In the genomic region with DNA sequence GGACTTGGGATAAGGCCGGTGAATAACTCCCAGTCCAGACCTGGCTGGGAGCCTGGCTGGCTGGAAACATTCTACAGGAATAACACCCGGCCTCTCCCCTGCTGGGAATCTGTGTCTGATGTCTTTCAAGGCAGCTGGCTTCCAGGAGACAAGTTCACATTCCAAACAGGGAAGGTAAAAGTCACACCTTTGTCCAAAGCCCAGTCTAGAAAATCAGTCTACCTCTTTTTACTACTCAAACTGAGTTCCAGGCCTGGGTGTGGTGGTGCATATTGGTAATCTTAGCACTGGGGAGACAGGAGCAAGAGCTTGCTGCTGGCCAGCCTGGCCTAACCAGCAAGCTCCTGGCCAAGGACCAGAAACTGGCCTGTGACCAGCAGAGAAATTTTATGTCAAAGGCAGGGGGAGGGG, we compare ENCODE assay signal across 16 mouse cellular contexts. TPM values are rescaled to one million over a fixed set of nuclear protein-coding genes. Genes with fewer than 3 reads are reported as not detected.
DNase-seq lines count a peak whose midpoint lies in the region; ATAC-seq and TF ChIP-seq lines count a peak whose summit lies in the region.
"Had no signal": no experiment of that assay in that cellular context is flagged by ENCODE, and none has a peak within 500 bp of the region (broad histone marks: within the 10 kb centered on the region; RNA-seq: fewer than 3 reads in every experiment).

No protein-coding gene starts in this region.

- no peak for TF ChIP-seq POLR2A in lung, adult 2 months (IDR thresholded peaks at IDR 0.05; ENCODE audit: borderline replicate concordance, extremely low read depth, low read depth, low read length)
- TF ChIP-seq POLR2A in cerebellum, adult 2 months (IDR thresholded peaks at IDR 0.05; ENCODE audit: borderline replicate concordance, insufficient read depth, low read length): no peak

- no peak for TF ChIP-seq EP300 in lung, postnatal 0 days (IDR thresholded peaks at IDR 0.05)

- TF ChIP-seq CTCF in lung, postnatal 0 days (IDR thresholded peaks at IDR 0.05): no peak
- TF ChIP-seq CTCF in lung, adult 2 months (IDR thresholded peaks at IDR 0.05; ENCODE audit: insufficient read depth, low read length): no peak
- no peak for TF ChIP-seq CTCF in cerebellum, adult 2 months (IDR thresholded peaks at IDR 0.05; ENCODE audit: borderline replicate concordance, insufficient read depth, low read depth, low read length)

- no peaks in the 10 kb centered on the region for H3K27me3 ChIP-seq in lung, postnatal 0 days (replicated peaks; ENCODE audit: insufficient read depth, low read length)
- H3K27me3 ChIP-seq in cerebellum, adult 2 months (ENCODE audit: control insufficient read depth, insufficient read depth, low read length): no peaks in the 10 kb centered on the region
- H3K27me3 ChIP-seq in stomach, embryonic 15.5 days (replicated peaks): no peaks in the 10 kb centered on the region
- H3K27me3 ChIP-seq: forebrain, embryonic 13.5 days had no signal

- H3K4me1 ChIP-seq in lung, postnatal 0 days (ENCODE audit: insufficient read depth, low read depth, low read length): no peaks in the 10 kb centered on the region
- no peaks in the 10 kb centered on the region for H3K4me1 ChIP-seq in lung, adult 2 months (ENCODE audit: control insufficient read depth, insufficient read depth, low read length)
- H3K4me1 ChIP-seq in cerebellum, adult 2 months (ENCODE audit: control insufficient read depth, insufficient read depth, low read length): peaks cover 28% of the 10 kb centered on the region
- H3K4me1 ChIP-seq in stomach, embryonic 15.5 days: no peaks in the 10 kb centered on the region
- H3K4me1 ChIP-seq: forebrain, embryonic 13.5 days; liver, embryonic 15.5 days had no signal

- H3K4me2 ChIP-seq in lung, postnatal 0 days (replicated peaks; ENCODE audit: low read depth, low read length): no peak overlapping the region
- H3K4me2 ChIP-seq in stomach, embryonic 15.5 days: no peak overlapping the region
- H3K4me2 ChIP-seq: forebrain, embryonic 13.5 days; liver, embryonic 15.5 days had no signal

- no peak overlapping the region for H3K27ac ChIP-seq in lung, postnatal 0 days (ENCODE audit: low read length)
- no peak overlapping the region for H3K27ac ChIP-seq in cerebellum, adult 2 months (ENCODE audit: insufficient read depth, low read length)
- H3K27ac ChIP-seq in stomach, embryonic 15.5 days: 0 out of 2 replicates have a peak overlapping the region, but pooled peaks have one; percentile 26
- H3K27ac ChIP-seq: forebrain, embryonic 13.5 days; liver, embryonic 15.5 days; midbrain, embryonic 10.5 days had no signal

- DNase-seq in lung, postnatal 0 days (ENCODE audit: low spot score): peak; percentile 22
- DNase-seq in lung, adult 2 months: no peak
- DNase-seq in cerebellum, adult 2 months: peak; percentile 79 to 83
- DNase-seq in gastrocnemius, postnatal 14 days: peak; percentile 48
- no peak for DNase-seq in thymus, adult 18-20 months
- no peak for DNase-seq in right cerebral cortex, postnatal 4 days
- DNase-seq: adrenal gland, postnatal 36 days; embryo, embryonic 11 days; kidney, adult 9 months; layer of hippocampus, postnatal 36 days had no signal

- intact Hi-C loops in gastrocnemius, postnatal 14 days (cut with DNase I; ENCODE audit: low total_unique reads): no loop called here

- WGBS in lung, postnatal 0 days: 18% methylated on average over 2 of the region's 2 CpGs
- WGBS in lung, adult 2 months: 32% methylated on average over 2 of the region's 2 CpGs
- WGBS in cerebellum, adult 2 months: 5% methylated on average over 2 of the region's 2 CpGs
- 34% methylated on average over 2 of the region's 2 CpGs for WGBS in stomach, embryonic 15.5 days

- no peak overlapping the region for H3K4me3 ChIP-seq in lung, postnatal 0 days (ENCODE audit: low read depth, low read length)
- H3K4me3 ChIP-seq in lung, adult 2 months (replicated peaks; ENCODE audit: extremely low read depth, low read depth, low read length): no peak overlapping the region
- no peak overlapping the region for H3K4me3 ChIP-seq in cerebellum, adult 2 months (replicated peaks; ENCODE audit: insufficient read depth, low read depth, low read length)
- H3K4me3 ChIP-seq in stomach, embryonic 15.5 days (replicated peaks): no peak overlapping the region
- H3K4me3 ChIP-seq: forebrain, embryonic 13.5 days; liver, embryonic 15.5 days; midbrain, embryonic 10.5 days had no signal

- no peaks in the 10 kb centered on the region for H3K36me3 ChIP-seq in lung, postnatal 0 days (ENCODE audit: insufficient read depth, low read length)
- H3K36me3 ChIP-seq in stomach, embryonic 15.5 days: no peaks in the 10 kb centered on the region
- H3K36me3 ChIP-seq: liver, embryonic 15.5 days; midbrain, embryonic 10.5 days had no signal

- H3K9ac ChIP-seq in lung, postnatal 0 days (replicated peaks; ENCODE audit: low read depth): no peak overlapping the region
- no peak overlapping the region for H3K9ac ChIP-seq in stomach, embryonic 15.5 days
- H3K9ac ChIP-seq: forebrain, embryonic 13.5 days; liver, embryonic 15.5 days had no signal

- no peaks in the 10 kb centered on the region for H3K9me3 ChIP-seq in lung, postnatal 0 days (ENCODE audit: low read length)
- no peaks in the 10 kb centered on the region for H3K9me3 ChIP-seq in stomach, embryonic 15.5 days
- H3K9me3 ChIP-seq: forebrain, embryonic 13.5 days; liver, embryonic 15.5 days; midbrain, embryonic 10.5 days had no signal

- ATAC-seq in lung, postnatal 0 days: peak; percentile 32; the same call in 1 of the 2 replicates
- ATAC-seq in stomach, embryonic 15.5 days (ENCODE audit: insufficient read depth, low FRiP score, low read depth): no peak
- ATAC-seq: forebrain, embryonic 13.5 days had no signal

RNA-seq across cellular contexts. Expression of gene Fxyd6, which starts 7.9 kb away (rescaled TPM):
- polyA plus RNA-seq in lung, postnatal 0 days (2015; fragmentation: Nextera tagmentation; extraction: Ambion mirVana): 13.4 and 13.5 TPM in 2 replicates
- polyA plus RNA-seq in lung, adult 2 months (2012; rRNA removed): 19.8 and 31.7 TPM in 2 replicates
- 104 and 107 TPM in 2 replicates for polyA plus RNA-seq in cerebellum, adult 2 months (2012; rRNA removed)
- 10 to 100 TPM; 36.6 to 44.5 TPM for total RNA-seq in gastrocnemius, postnatal 14 days (2021)
- 63.8 and 69.3 TPM in 2 replicates for polyA plus RNA-seq in stomach, embryonic 15.5 days (2015; fragmentation: Nextera tagmentation; extraction: Ambion mirVana)
- total RNA-seq: MEL had no signal

RNA-seq across cellular contexts. Expression of gene Fxyd2, which starts 37.4 kb away (rescaled TPM):
- polyA plus RNA-seq in lung, postnatal 0 days (2015; fragmentation: Nextera tagmentation; extraction: Ambion mirVana): 1.2 and 1.5 TPM in 2 replicates
- polyA plus RNA-seq in lung, adult 2 months (2012; rRNA removed): 8.5 and 8.8 TPM in 2 replicates
- polyA plus RNA-seq in cerebellum, adult 2 months (2012; rRNA removed): 2.1 and 3.1 TPM in 2 replicates
- 1 to 10 TPM; 1.4 to 1.5 TPM for total RNA-seq in gastrocnemius, postnatal 14 days (2021)
- 2.6 and 3.1 TPM in 2 replicates for polyA plus RNA-seq in stomach, embryonic 15.5 days (2015; fragmentation: Nextera tagmentation; extraction: Ambion mirVana)
- total RNA-seq: MEL had no signal

RNA-seq across cellular contexts. Expression of gene Tmprss13, which starts 43.2 kb away (rescaled TPM):
- polyA plus RNA-seq in lung, postnatal 0 days (2015; fragmentation: Nextera tagmentation; extraction: Ambion mirVana): 0.83 and 0.86 TPM in 2 replicates
- polyA plus RNA-seq in lung, adult 2 months (2012; rRNA removed): 1.1 and 6.6 TPM in 2 replicates
- polyA plus RNA-seq in cerebellum, adult 2 months (2012; rRNA removed): not detected in 2 replicates
- total RNA-seq in gastrocnemius, postnatal 14 days (2021): under 1 TPM; 0.06 to 0.18 TPM
- polyA plus RNA-seq in stomach, embryonic 15.5 days (2015; fragmentation: Nextera tagmentation; extraction: Ambion mirVana): 3.4 and 6.0 TPM in 2 replicates
- total RNA-seq: layer of hippocampus, postnatal 36 days; MEL had no signal
- polyA plus RNA-seq: forebrain, embryonic 13.5 days; liver, embryonic 15.5 days; neural tube, embryonic 11.5 days had no signal

Comparison
In these comparisons a context has a peak if more than half of its experiments do, and no peak if none do; other contexts are left out.
1. DNase-seq: peak in lung, postnatal 0 days (single experiment), cerebellum, adult 2 months (2 of 2) and gastrocnemius, postnatal 14 days (single experiment); none in lung, adult 2 months (single experiment), thymus, adult 18-20 months (0 of 2) and right cerebral cortex, postnatal 4 days (single experiment).